Mouse (Mus musculus): ENCODE measurements at regions not wholly inside any gene's neighbourhood (a gene's known extent, or its start where the extent isn't known, plus 50 kb on each side); places are given as distances from the start of the nearest gene placed in this dataset.
"Not testable (repeated sequence)": the region's sequence is repeated elsewhere in the genome, so short reads cannot be mapped to it uniquely, and the experiment has no call there.

DNA sequence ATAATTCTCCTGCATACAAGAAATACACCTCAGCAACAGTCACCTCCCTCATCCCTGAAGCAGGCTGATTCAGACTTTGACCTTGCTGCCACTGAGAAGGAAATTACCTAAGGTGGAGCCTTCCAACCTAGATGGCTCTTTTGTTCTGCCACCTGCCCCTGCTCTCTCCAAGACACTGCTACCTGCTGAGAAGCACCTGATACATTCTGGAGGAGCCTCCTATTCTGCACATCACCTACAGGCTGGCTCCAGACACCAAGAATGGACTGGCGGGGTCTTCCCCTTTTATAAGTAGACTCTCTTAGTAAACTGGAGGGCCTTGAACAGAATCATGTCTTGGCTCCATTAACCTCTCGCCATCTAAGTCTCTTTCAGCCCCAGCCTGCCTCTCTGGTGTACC lies 1149.5 kb upstream of the 2610301B20Rik start:
- not testable (repeated sequence) for ATAC-seq (ENCODE audit: insufficient number of reproducible peaks, insufficient read depth, low FRiP score, low TSS enrichment); H3K9ac ChIP-seq; H3K36me3 ChIP-seq; H3K27ac ChIP-seq; H3K4me2 ChIP-seq (replicated peaks); H3K9me3 ChIP-seq; H3K4me1 ChIP-seq; H3K4me3 ChIP-seq; H3K27me3 ChIP-seq
- 91% methylated on average over 2 of the region's 2 CpGs for WGBS

DNA sequence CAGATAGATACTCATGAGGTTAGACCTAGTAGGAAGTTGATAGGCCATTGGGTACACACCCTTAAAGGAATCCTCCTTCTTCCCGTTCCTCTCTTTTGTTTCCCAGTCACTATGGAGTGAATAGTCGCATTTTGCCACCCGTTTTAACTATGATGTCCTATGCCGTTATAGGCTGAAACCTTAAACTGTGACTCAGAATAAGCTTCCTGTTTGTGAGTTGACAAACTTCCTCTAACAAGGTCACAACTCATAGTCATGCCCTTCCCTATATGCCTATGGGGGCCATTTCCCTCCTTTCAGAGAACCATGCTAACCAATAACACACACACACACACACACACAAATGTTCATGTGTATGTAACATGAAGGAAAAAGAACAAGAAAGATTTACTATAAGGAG lies 1136.6 kb upstream of the 2610301B20Rik start:
- WGBS, result 80% methylated on average over 4 of the region's 4 CpGs
- Histone ChIP-seq H3K9me3 (no peaks in the 10 kb centered on the region), H3K27ac (no peak overlapping the region), H3K4me2 (replicated peaks) (no peak overlapping the region), H3K27me3 (no peaks in the 10 kb centered on the region), H3K4me1 (no peaks in the 10 kb centered on the region), H3K9ac (no peak overlapping the region), H3K36me3 (no peaks in the 10 kb centered on the region), H3K4me3 (no peak overlapping the region)
- ATAC-seq (ENCODE audit: insufficient number of reproducible peaks, insufficient read depth, low FRiP score, low TSS enrichment), result no peak

DNA sequence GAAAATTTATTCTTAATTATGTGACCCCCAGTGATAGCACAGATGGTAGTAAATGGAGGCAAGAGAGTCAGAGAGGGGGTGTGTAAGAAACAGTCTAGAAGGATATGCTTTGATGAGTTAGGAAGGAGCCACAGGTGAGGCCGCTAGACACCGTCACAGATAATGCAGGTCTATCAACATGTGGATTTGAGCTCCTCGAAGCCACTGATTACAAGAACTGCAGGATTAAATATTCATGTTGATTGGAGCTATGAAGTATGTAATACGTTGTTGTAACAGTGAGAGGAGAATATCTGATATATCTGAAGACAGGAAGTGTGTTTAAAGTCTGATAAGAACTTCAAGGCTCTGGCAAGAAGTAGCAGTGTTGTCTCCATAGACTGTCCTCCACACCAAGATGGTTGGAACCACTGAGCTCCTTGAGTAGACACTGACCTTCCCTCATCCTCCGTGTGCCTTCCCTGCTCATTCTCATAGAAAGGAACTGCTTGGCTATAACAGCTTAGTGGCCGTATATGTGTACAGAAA lies 1126.8 kb upstream of the 2610301B20Rik start:
- H3K27me3 ChIP-seq, result no peaks in the 10 kb centered on the region
- no peaks in the 10 kb centered on the region for H3K9me3 ChIP-seq
- no peaks in the 10 kb centered on the region for H3K36me3 ChIP-seq
- no peak for ATAC-seq (ENCODE audit: insufficient number of reproducible peaks, insufficient read depth, low FRiP score, low TSS enrichment)
- H3K4me3 ChIP-seq, result no peak overlapping the region
- H3K27ac ChIP-seq, result no peak overlapping the region
- H3K4me2 ChIP-seq (replicated peaks), result no peak overlapping the region
- H3K4me1 ChIP-seq, result no peaks in the 10 kb centered on the region
- no peak overlapping the region for H3K9ac ChIP-seq
- WGBS, result 84% methylated on average over 6 of the region's 6 CpGs

DNA sequence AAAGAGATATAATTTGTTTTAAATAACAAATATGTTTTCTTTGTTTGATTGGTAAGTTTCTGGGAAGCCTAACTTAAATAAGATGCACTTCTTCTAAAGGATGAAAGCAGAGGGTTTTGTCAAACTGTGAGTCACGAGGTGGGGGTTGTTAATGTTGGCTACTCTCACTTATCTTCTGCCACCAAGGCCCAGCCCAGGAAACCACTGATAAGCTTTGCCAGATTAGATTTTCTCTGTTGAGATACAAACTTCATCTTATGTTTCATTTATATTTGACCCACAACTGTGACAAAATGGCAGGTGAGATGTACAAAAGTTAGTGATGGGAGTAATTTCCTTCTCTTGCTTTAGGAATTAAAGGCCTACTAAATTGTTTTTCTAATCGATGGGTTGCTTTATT lies 1126.2 kb upstream of the 2610301B20Rik start:
- no peak for ATAC-seq (ENCODE audit: insufficient number of reproducible peaks, insufficient read depth, low FRiP score, low TSS enrichment)
- H3K4me3 ChIP-seq, result no peak overlapping the region
- H3K9ac ChIP-seq, result no peak overlapping the region
- H3K4me2 ChIP-seq (replicated peaks), result no peak overlapping the region
- no peaks in the 10 kb centered on the region for H3K27me3 ChIP-seq
- H3K36me3 ChIP-seq, result no peaks in the 10 kb centered on the region
- 81% methylated on average over 2 of the region's 2 CpGs for WGBS
- H3K9me3 ChIP-seq, result no peaks in the 10 kb centered on the region
- H3K4me1 ChIP-seq, result no peaks in the 10 kb centered on the region
- no peak overlapping the region for H3K27ac ChIP-seq

DNA sequence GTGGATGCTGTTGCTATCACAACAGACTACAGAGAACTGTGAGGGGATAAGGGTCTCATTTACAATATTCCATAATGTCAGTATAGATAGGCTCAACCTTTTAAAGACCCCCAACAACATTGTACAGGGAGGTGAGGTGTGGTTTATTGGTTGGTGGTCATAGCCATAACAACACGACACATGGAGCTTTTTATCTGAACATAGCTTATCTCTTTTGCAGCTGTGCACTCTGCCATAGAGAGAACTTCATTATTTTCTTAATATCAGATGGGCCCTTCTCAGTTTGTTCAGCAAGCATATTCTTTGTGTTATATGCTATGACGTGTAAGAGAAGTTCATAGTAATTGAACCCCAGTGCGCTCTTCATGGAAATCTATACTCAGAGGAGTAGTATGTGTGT lies 1124.4 kb upstream of the 2610301B20Rik start:
- no peaks in the 10 kb centered on the region for H3K27me3 ChIP-seq
- H3K36me3 ChIP-seq, result no peaks in the 10 kb centered on the region
- H3K4me3 ChIP-seq, result no peak overlapping the region
- no peaks in the 10 kb centered on the region for H3K4me1 ChIP-seq
- 89% methylated on average over 3 of the region's 3 CpGs for WGBS
- no peak overlapping the region for H3K4me2 ChIP-seq (replicated peaks)
- no peak for ATAC-seq (ENCODE audit: insufficient number of reproducible peaks, insufficient read depth, low FRiP score, low TSS enrichment)
- H3K9me3 ChIP-seq, result no peaks in the 10 kb centered on the region
- no peak overlapping the region for H3K27ac ChIP-seq
- H3K9ac ChIP-seq, result no peak overlapping the region

DNA sequence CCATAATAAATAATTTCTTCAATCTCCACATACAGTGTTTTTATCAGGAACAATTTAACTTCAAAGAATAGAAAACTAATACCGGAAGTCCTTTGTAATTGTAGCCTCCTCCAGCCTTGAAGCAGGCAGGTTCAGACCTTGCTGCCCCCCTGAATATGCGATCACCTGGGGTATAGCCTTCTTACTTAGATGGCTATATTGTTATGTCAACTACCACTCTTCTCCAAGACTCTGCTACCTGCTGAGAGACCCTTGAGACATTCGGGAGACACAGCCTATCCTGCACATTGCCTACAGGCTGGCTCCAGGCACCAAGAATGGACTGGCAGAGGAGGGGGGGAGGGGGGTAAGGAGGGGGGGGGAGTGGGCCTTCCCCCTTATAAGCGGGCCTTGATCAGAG lies 1123.9 kb upstream of the 2610301B20Rik start:
- Histone ChIP-seq H3K36me3 (no peaks in the 10 kb centered on the region), H3K9ac (no peak overlapping the region), H3K4me1 (no peaks in the 10 kb centered on the region), H3K9me3 (no peaks in the 10 kb centered on the region), H3K4me3 (no peak overlapping the region), H3K27ac (no peak overlapping the region), H3K4me2 (replicated peaks) (no peak overlapping the region), H3K27me3 (no peaks in the 10 kb centered on the region)
- WGBS, result 58% methylated on average over 4 of the region's 4 CpGs
- ATAC-seq (ENCODE audit: insufficient number of reproducible peaks, insufficient read depth, low FRiP score, low TSS enrichment), result no peak

DNA sequence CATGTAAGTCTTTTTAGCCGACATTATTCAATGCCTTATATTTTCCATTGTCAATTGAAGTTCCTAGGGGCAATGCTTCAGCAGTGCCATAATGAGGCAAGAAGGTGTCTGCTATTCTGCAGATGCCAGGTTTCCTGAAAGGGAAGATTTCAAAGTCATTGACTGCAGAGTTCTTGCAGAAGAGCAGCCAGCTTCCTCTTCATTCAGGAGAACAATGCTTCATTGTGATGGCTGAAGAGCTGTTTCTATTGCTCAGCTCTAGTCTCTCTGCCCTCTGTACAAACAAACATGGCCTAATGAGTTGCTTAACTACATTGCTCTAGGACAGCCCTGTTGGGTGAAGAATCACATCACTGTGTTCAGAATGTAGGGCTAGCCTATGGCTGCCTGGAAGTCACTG lies 1111.0 kb upstream of the 2610301B20Rik start:
- Histone ChIP-seq H3K27ac (no peak overlapping the region), H3K9ac (no peak overlapping the region), H3K27me3 (no peaks in the 10 kb centered on the region), H3K9me3 (no peaks in the 10 kb centered on the region), H3K4me1 (no peaks in the 10 kb centered on the region), H3K4me2 (replicated peaks) (no peak overlapping the region), H3K36me3 (no peaks in the 10 kb centered on the region), H3K4me3 (no peak overlapping the region)
- 39% methylated on average over 1 of the region's 1 CpGs for WGBS
- no peak for ATAC-seq (ENCODE audit: insufficient number of reproducible peaks, insufficient read depth, low FRiP score, low TSS enrichment)

DNA sequence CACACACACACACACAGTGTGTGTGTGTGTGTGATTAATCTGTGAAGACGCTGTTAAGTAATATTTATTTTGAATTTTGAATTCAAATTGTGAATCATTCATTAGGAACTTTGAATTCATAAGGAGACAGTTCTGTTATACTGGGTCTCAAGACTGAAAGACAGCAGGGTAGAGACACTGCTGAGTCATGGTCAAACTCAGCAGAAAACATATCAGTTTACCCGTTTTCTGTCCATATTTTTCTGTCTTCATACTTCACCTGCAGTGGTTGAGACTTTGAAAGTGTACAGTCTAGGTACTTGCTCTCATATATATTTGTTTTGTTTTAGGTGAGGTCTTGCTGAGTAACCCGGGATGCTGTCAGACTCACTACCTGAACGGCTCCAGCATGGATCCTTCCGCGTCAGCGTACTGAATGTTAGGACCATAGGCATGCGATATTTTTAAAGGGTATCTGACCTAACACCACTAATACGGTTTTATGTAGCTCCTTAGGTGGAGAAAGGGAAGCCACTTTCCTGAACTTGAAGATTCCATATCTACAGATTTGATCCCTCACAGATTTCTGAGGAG lies 1104.6 kb upstream of the 2610301B20Rik start:
- 57% methylated on average over 9 of the region's 9 CpGs for WGBS
- peak overlapping the region; percentile 58; the same call in 1 of the 2 replicates for H3K4me3 ChIP-seq
- peak overlapping the region; percentile 77 for H3K4me2 ChIP-seq (replicated peaks)
- no peaks in the 10 kb centered on the region for H3K4me1 ChIP-seq
- H3K27me3 ChIP-seq, result no peaks in the 10 kb centered on the region
- no peak overlapping the region for H3K27ac ChIP-seq
- no peak overlapping the region for H3K9ac ChIP-seq
- no peaks in the 10 kb centered on the region for H3K9me3 ChIP-seq
- no peaks in the 10 kb centered on the region for H3K36me3 ChIP-seq
- no peak for ATAC-seq (ENCODE audit: insufficient number of reproducible peaks, insufficient read depth, low FRiP score, low TSS enrichment)

DNA sequence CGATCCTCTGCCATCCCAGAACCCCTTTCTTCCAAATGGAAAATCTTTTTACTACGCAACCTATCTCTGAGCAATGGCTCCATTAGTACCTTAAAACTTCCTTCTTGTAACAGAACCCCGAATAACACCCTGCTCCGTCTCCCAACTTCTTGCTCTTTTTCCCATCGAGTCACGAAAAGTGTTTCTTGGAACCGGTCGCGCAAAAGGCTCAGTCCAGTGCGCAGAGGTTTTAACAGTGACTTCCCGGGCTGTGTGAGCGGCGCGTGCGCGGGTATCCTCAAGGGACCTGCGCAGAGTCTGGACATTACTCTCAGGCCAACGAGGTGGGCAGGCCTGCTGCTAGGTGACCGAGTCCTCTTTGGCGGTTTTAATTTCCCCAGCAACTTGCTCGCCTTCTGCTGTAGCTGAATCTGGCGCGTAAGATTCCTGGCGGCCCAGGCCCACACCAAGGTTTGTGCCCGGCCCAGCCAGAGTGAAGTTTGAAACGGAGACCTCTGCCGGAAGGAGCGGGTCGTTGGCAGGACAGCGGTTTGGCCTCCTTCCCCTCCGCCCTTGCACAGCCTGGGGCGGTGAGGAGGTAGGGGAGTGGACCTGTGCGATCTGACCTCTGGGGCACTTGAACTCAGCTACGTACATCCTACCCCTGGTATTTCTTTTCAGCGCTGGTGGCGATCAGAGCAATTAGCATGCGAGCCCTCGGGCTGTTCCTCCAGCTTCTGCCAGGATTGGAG lies 1103.8 kb upstream of the 2610301B20Rik start:
- H3K9me3 ChIP-seq, result no peaks in the 10 kb centered on the region
- no peaks in the 10 kb centered on the region for H3K4me1 ChIP-seq
- ATAC-seq (ENCODE audit: insufficient number of reproducible peaks, insufficient read depth, low FRiP score, low TSS enrichment), result peak; percentile 89
- 2% methylated on average over 38 of the region's 38 CpGs for WGBS
- H3K4me2 ChIP-seq (replicated peaks), result peak overlapping the region; percentile 77
- no peaks in the 10 kb centered on the region for H3K27me3 ChIP-seq
- peak overlapping the region; percentile 72 for H3K27ac ChIP-seq
- no peaks in the 10 kb centered on the region for H3K36me3 ChIP-seq
- H3K9ac ChIP-seq, result peak overlapping the region; percentile 70
- H3K4me3 ChIP-seq, result peak overlapping the region; percentile 58

DNA sequence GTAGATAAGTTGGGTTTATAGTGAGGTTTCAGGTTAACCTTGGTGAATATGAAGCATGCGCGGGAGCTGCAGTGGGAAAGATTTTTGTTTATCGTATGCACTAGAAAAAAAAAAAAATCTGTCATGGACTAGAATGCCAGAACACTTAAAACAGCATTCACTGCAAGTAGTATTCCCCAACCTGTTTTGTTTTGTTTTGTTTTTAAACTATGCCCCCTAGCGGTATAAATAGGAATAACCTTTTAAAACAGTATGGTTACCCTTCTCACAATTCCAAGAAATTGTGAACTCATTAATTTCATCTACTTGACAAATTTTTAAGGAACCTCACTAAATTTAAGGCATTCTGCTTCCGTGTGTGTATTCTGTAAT lies 1103.2 kb upstream of the 2610301B20Rik start:
- Histone ChIP-seq H3K4me2 (replicated peaks) (peak overlapping the region; percentile 77), H3K4me3 (peak overlapping the region; percentile 58), H3K9ac (peak overlapping the region; percentile 70), H3K36me3 (no peaks in the 10 kb centered on the region), H3K27me3 (no peaks in the 10 kb centered on the region), H3K27ac (peak overlapping the region; percentile 72; the same call in 1 of the 2 replicates), H3K9me3 (no peaks in the 10 kb centered on the region), H3K4me1 (no peaks in the 10 kb centered on the region)
- peak; percentile 2; the same call in 1 of the 2 replicates for ATAC-seq (ENCODE audit: insufficient number of reproducible peaks, insufficient read depth, low FRiP score, low TSS enrichment)
- WGBS, result under 1% methylated on average over 5 of the region's 5 CpGs

DNA sequence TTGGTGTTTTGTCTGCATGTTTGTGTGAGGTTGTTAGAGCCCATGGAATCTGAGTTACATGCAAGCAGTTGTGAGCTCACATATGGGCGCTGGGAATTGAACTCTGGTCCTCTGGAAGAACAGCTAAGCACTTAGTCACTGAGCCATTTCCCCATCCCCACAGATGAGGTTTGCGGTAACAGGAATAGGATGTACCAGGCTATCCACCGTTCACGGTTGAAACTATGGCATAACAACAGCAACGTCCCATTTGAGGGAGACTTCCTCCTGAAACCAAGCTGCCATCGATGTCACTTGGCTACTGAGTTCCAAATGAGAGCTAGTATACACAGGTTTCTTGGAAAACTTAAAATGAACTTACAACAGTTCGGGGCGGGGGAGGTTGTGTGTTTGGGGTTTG lies 1095.9 kb upstream of the 2610301B20Rik start:
- no peaks in the 10 kb centered on the region for H3K9me3 ChIP-seq
- no peak overlapping the region for H3K27ac ChIP-seq
- H3K4me3 ChIP-seq, result no peak overlapping the region
- no peak overlapping the region for H3K9ac ChIP-seq
- WGBS, result 92% methylated on average over 8 of the region's 8 CpGs
- no peak overlapping the region for H3K4me2 ChIP-seq (replicated peaks)
- no peaks in the 10 kb centered on the region for H3K36me3 ChIP-seq
- no peak for ATAC-seq (ENCODE audit: insufficient number of reproducible peaks, insufficient read depth, low FRiP score, low TSS enrichment)
- H3K27me3 ChIP-seq, result no peaks in the 10 kb centered on the region
- H3K4me1 ChIP-seq, result no peaks in the 10 kb centered on the region

DNA sequence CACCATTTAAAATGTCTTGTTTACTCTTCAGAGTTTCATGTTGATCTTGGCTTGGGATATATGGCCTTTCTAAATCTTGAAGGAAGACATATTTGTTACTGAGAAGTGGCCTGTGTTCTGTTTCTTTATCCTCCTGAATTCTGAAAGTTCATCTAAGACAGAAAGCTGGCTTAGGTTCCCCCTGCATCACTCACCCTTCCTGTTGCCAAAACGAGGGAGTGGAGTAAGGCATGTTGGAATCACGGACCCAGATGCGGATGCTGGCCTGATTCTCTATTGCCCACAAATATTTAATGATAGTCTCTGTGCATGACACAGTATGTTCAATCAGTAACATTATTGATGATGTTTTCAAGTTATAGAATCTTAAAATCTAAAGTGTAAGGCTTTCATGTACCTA lies 1094.7 kb upstream of the 2610301B20Rik start:
- H3K9me3 ChIP-seq, result no peaks in the 10 kb centered on the region
- no peaks in the 10 kb centered on the region for H3K27me3 ChIP-seq
- no peak for ATAC-seq (ENCODE audit: insufficient number of reproducible peaks, insufficient read depth, low FRiP score, low TSS enrichment)
- H3K4me1 ChIP-seq, result no peaks in the 10 kb centered on the region
- H3K4me3 ChIP-seq, result no peak overlapping the region
- H3K9ac ChIP-seq, result no peak overlapping the region
- no peak overlapping the region for H3K4me2 ChIP-seq (replicated peaks)
- WGBS, result 90% methylated on average over 3 of the region's 3 CpGs
- no peaks in the 10 kb centered on the region for H3K36me3 ChIP-seq
- no peak overlapping the region for H3K27ac ChIP-seq
